Mouse (Mus musculus): ENCODE measurements around the gene Nr5a2. TPM values are rescaled to one million over a fixed set of nuclear protein-coding genes. Genes with fewer than 3 reads are reported as not detected.
"Not testable (repeated sequence)": the region's sequence is repeated elsewhere in the genome, so short reads cannot be mapped to it uniquely, and the experiment has no call there.

Nr5a2 gene
- total RNA-seq, 2 experiments from 2014 or later, result not detected

GRCm38 (mm10) chr1:136832305-136833152, 127.7 kb downstream of the Nr5a2 start:
- DNase-seq, result no peak

DNA sequence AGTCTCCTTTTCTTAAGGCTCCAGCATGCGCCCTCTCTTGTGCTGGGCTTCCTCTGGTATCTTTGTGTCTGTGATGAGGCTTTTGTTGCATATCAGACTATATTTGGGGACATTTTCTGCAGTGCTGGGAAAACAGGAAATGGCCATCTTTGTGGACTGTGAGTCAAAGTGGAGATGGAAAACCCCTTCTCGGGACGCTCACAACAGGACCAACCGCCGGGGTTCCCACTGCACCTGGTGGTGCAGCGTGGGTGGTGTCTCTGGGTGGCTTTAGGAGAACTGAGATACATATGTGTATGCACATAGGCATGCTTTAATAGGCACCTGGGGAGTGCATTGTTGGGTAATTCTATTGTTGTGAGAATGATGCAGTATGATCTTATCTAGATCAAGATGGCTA, 129.3 kb downstream of the Nr5a2 start:
- DNase-seq, result no peak

GRCm38 (mm10) chr1:136829931-136830330, 130.3 kb downstream of the Nr5a2 start:
- no peak for DNase-seq

- no peak for DNase-seq
These were observed 136.4 kb downstream of the Nr5a2 start for GRCm38 (mm10) chr1:136823897-136824296.

DNA sequence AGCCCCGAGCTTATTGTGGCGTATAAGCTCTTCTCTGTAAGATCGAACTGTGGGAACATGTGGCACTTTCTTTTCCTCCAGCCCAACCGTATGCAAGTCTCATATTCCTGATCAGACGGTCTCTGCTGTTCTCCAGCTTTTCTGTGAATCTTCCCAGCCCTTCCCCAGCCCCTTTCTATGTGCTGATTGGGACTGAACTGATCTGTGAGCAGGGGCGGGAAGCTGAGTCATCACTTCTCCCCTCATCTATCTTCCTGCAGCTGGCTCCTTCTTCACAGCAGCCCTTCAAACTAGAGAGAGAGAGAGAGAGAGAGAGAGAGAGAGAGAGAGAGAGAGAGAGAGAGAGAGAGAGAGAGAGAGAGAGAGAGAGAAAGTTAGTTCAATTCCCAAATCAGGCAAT, 159.6 kb downstream of the Nr5a2 start:
- DNase-seq, result no peak

DNA sequence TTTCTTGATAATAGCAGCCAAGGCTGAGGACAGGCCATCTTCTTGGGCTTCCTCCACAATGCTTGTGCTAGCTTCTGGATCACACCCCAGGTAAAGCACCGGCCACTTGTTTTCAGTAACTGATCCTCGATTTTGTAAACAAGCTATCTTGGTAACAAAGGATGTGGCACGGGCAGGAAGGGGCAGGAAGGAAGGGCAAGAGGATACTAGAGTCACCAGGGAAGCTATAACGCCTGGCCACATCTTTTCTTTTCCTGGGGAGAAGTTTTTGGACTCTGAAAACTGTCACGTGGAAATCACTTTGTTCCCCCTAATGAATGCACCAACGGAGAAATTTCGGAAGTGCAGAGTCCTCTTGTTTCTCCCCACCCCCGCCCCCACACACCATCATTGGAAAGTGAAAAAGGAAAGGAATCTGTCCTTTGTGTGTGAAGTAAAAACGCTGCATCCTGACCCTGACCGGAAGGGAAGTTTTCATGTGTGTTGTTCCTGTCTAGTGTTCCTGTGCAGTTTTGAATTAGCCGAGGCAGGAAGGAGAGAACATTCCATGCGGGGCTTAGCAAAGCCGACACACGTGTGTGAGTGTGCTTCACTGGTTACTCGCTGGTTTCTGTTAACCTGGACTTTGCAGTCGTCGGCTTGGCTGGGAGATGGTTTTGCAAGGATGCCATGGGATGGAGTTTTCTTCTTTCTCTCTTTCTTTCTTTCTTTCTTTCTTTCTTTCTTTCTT, 163.7 kb downstream of the Nr5a2 start:
- no peak for DNase-seq

- not testable (repeated sequence) for DNase-seq
These were observed 167.0 kb downstream of the Nr5a2 start for GRCm38 (mm10) chr1:136792957-136793883.

Data from layer of hippocampus, postnatal 36 days (tissue).